Mouse (Mus musculus) MEL (cell line): ENCODE measurements around the gene Zbtb3. TPM values are rescaled to one million over a fixed set of nuclear protein-coding genes. Genes with fewer than 3 reads are reported as not detected.

ENCODE experiments used
- DNase-seq: peaks from one replicate; pipeline ENCODE4 v3.0.0; 2011; ENCODE audit warnings: low read depth, low spot score
- H3K27ac ChIP-seq: 2 replicates; pipeline ENCODE4 v1.5.1; 2012; ENCODE audit warnings: low read depth, mild to moderate bottlenecking, control low read depth, low read length, moderate library complexity; ENCODE audit not compliant: control insufficient read depth
- H3K27me3 ChIP-seq, 2 experiments: fragments of 150-350 bp in 1 of 2; sonication (generic) in 1 of 2; 2 replicates each; pipeline ENCODE4 v1.6.1; 2012; ENCODE audit warnings: low read length in 2 of 2, mild to moderate bottlenecking in 2 of 2, improper control_type of control experiment in 1 of 2, moderate library complexity in 1 of 2; ENCODE audit not compliant: insufficient read depth in 2 of 2, control insufficient read depth in 1 of 2
- H3K36me3 ChIP-seq, 2 experiments: 2 replicates each; pipeline ENCODE4 v1.6.1; 2012 to 2014; ENCODE audit warnings: low read length in 2 of 2, improper control_type of control experiment in 1 of 2, inconsistent platforms in 1 of 2, mild to moderate bottlenecking in 1 of 2; ENCODE audit not compliant: insufficient read depth in 2 of 2, control insufficient read depth in 1 of 2
- H3K4me1 ChIP-seq, 2 experiments: fragments of 150-350 bp in 1 of 2; sonication (generic) in 1 of 2; 2 replicates each; pipeline ENCODE4 v1.6.1; 2012; ENCODE audit warnings: low read length in 2 of 2, improper control_type of control experiment in 1 of 2, mild to moderate bottlenecking in 1 of 2; ENCODE audit not compliant: insufficient read depth in 2 of 2, control insufficient read depth in 1 of 2
- H3K4me3 ChIP-seq, 2 experiments: fragments of 150-350 bp in 1 of 2; sonication (generic) in 1 of 2; 2 replicates each; pipeline ENCODE4 v1.5.1; 2012; ENCODE audit warnings: low read depth in 2 of 2, low read length in 2 of 2, mild to moderate bottlenecking in 2 of 2, moderate library complexity in 2 of 2, control low read depth in 1 of 2, improper control_type of control experiment in 1 of 2; ENCODE audit not compliant: control insufficient read depth in 1 of 2, insufficient read depth in 1 of 2
- H3K79me2 ChIP-seq: 2 replicates; pipeline ENCODE4 v1.6.1; 2012; ENCODE audit warnings: mild to moderate bottlenecking, low read length, moderate library complexity; ENCODE audit not compliant: control insufficient read depth, poor library complexity, insufficient read depth
- H3K9ac ChIP-seq: 2 replicates; pipeline ENCODE4 v1.6.1; 2012; ENCODE audit warnings: low read depth, mild to moderate bottlenecking, control low read depth, low read length, moderate library complexity; ENCODE audit not compliant: control insufficient read depth, poor library complexity, severe bottlenecking
- H3K9me3 ChIP-seq: fragments of 150-350 bp; sonication (generic); replicated peaks from 2 replicates; pipeline ENCODE4 v1.6.1; 2012; ENCODE audit warnings: mild to moderate bottlenecking, low read length, improper control_type of control experiment, moderate library complexity; ENCODE audit not compliant: insufficient read depth
- BHLHE40 ChIP-seq: IDR thresholded peaks from 2 replicates; pipeline ENCODE4 v1.6.1; 2012; ENCODE audit warnings: low read depth, mild to moderate bottlenecking, inconsistent platforms, low read length, improper control_type of control experiment, borderline replicate concordance
- CHD1 ChIP-seq: IDR thresholded peaks from 2 replicates; pipeline ENCODE4 v1.6.1; 2012; ENCODE audit warnings: low read depth, mild to moderate bottlenecking, inconsistent platforms, low read length, improper control_type of control experiment
- CHD2 ChIP-seq: IDR thresholded peaks from 2 replicates; pipeline ENCODE4 v1.6.1; 2011; ENCODE audit warnings: low read length, improper control_type of control experiment
- CTCF ChIP-seq, 3 experiments: IDR thresholded peaks in 2 of 3; conservative IDR thresholded peaks in 1 of 3; 2 replicates each; pipeline ENCODE4 v1.5.1; 2011 to 2012; ENCODE audit warnings: low read length in 3 of 3, low read depth in 2 of 3, mild to moderate bottlenecking in 2 of 3, improper control_type of control experiment in 1 of 3, inconsistent platforms in 1 of 3, mixed read lengths in 1 of 3, moderate library complexity in 1 of 3; ENCODE audit not compliant: control insufficient read depth in 1 of 3, insufficient read depth in 1 of 3, poor library complexity in 1 of 3, severe bottlenecking in 1 of 3
- GABPA ChIP-seq: IDR thresholded peaks from 2 replicates; pipeline ENCODE4 v1.6.1; 2012; ENCODE audit warnings: low read depth, mild to moderate bottlenecking, inconsistent platforms, low read length, improper control_type of control experiment, moderate library complexity
- KAT2A ChIP-seq: conservative IDR thresholded peaks from 2 replicates; pipeline ENCODE4 v1.6.1; 2012; ENCODE audit warnings: low read depth, low read length, improper control_type of control experiment, inconsistent platforms
- MAFK ChIP-seq: IDR thresholded peaks from 2 replicates; pipeline ENCODE4 v1.6.1; 2011; ENCODE audit warnings: low read depth, mild to moderate bottlenecking, low read length, improper control_type of control experiment, borderline replicate concordance
- MAX ChIP-seq: IDR thresholded peaks from 2 replicates; pipeline ENCODE4 v1.6.1; 2011; ENCODE audit warnings: low read length, improper control_type of control experiment
- MAZ ChIP-seq: IDR thresholded peaks from 2 replicates; pipeline ENCODE4 v1.6.1; 2012; ENCODE audit warnings: low read depth, mild to moderate bottlenecking, inconsistent platforms, low read length, improper control_type of control experiment
- MXI1 ChIP-seq: IDR thresholded peaks from 2 replicates; pipeline ENCODE4 v1.6.1; 2011; ENCODE audit warnings: mild to moderate bottlenecking, low read depth, low read length, improper control_type of control experiment
- MYB ChIP-seq: IDR thresholded peaks from 2 replicates; pipeline ENCODE4 v1.6.1; 2011; ENCODE audit warnings: mild to moderate bottlenecking, low read depth, low read length, improper control_type of control experiment
- MYC ChIP-seq: IDR thresholded peaks from 2 replicates; pipeline ENCODE4 v1.6.1; 2011; ENCODE audit warnings: low read depth, mild to moderate bottlenecking, low read length, improper control_type of control experiment, moderate library complexity
- NELFE ChIP-seq: IDR thresholded peaks from 2 replicates; pipeline ENCODE4 v1.6.1; 2011; ENCODE audit warnings: low read depth, low read length, improper control_type of control experiment
- POLR2AphosphoS2 ChIP-seq: IDR thresholded peaks from 2 replicates; pipeline ENCODE4 v1.6.1; 2011; ENCODE audit warnings: low read length, improper control_type of control experiment
- POLR2AphosphoS5 ChIP-seq: IDR thresholded peaks from 2 replicates; pipeline ENCODE4 v1.6.1; 2012; ENCODE audit warnings: low read depth, borderline replicate concordance, mild to moderate bottlenecking, inconsistent platforms, low read length, moderate library complexity, mixed read lengths
- RCOR1 ChIP-seq: IDR thresholded peaks from 2 replicates; pipeline ENCODE4 v1.6.1; 2012; ENCODE audit warnings: low read depth, mild to moderate bottlenecking, inconsistent platforms, low read length, improper control_type of control experiment
- TAL1 ChIP-seq: IDR thresholded peaks from 2 replicates; pipeline ENCODE4 v1.6.1; 2012; ENCODE audit warnings: mild to moderate bottlenecking, inconsistent platforms, low read length, moderate library complexity, mixed read lengths
- TBP ChIP-seq: IDR thresholded peaks from 2 replicates; pipeline ENCODE4 v1.8.0; 2011; ENCODE audit warnings: low read depth, low read length, improper control_type of control experiment
- USF1 ChIP-seq: IDR thresholded peaks from 2 replicates; pipeline ENCODE4 v1.6.1; 2014; ENCODE audit warnings: low read depth, mild to moderate bottlenecking, inconsistent platforms, low read length, improper control_type of control experiment, moderate library complexity
- USF2 ChIP-seq, 2 experiments: IDR thresholded peaks; 2 replicates each; pipeline ENCODE4 v1.6.1; 2011 to 2012; ENCODE audit warnings: improper control_type of control experiment in 2 of 2, low read length in 2 of 2, borderline replicate concordance in 1 of 2, inconsistent platforms in 1 of 2, low read depth in 1 of 2, mild to moderate bottlenecking in 1 of 2; ENCODE audit not compliant: insufficient read depth in 1 of 2
- ZKSCAN1 ChIP-seq: IDR thresholded peaks from 2 replicates; pipeline ENCODE4 v1.6.1; 2012; ENCODE audit warnings: low read depth, mild to moderate bottlenecking, inconsistent platforms, low read length, improper control_type of control experiment, moderate library complexity
- polyA plus RNA-seq, 2 experiments: library from polyadenylated mRNA; stranded (reverse) in 1 of 2; unstranded in 1 of 2; fragments of >175 nt in 1 of 2; fragments of >200 nt in 1 of 2; gene quantifications; 2 replicates each; pipeline versions ENCODE4 v1.2.1 to v1.2.4; 2012; ENCODE audit warnings: low replicate concordance in 2 of 2, low read depth in 1 of 2; ENCODE audit not compliant: insufficient read length in 2 of 2, insufficient read depth in 1 of 2, missing spikeins in 1 of 2
- total RNA-seq: library from RNA; depleted of rRNA; stranded (reverse); fragments of 300-350 nt; gene quantifications from 2 replicates; pipeline ENCODE4 v1.2.3, GENCODE M21; 2012

The Zbtb3 gene
- total and polyA plus RNA-seq, 3 experiments: 2.4 to 2.9 TPM; not detected in 1

- H3K9ac ChIP-seq: no peak within 1 kb of the TSS
- H3K4me1 ChIP-seq: no peaks in the 10 kb centered on the region
- no peak within 1 kb of the TSS for H3K4me3 ChIP-seq
- H3K27me3 ChIP-seq: no peaks in the 10 kb centered on the region
- TF ChIP-seq POLR2AphosphoS2 (no peak), GABPA (no peak), MAX (no peak), MYB (no peak), CHD2 (no peak), CTCF (IDR thresholded peaks at IDR 0.05 in 2 of 3, conservative IDR thresholded peaks at IDR 0.05 in 1 of 3; ENCODE audit: control insufficient read depth in 1 of 3, insufficient read depth in 1 of 3, low read depth in 2 of 3, low read length in 3 of 3, poor library complexity in 1 of 3, severe bottlenecking in 1 of 3) (no peak), MYC (no peak), MXI1 (no peak), TBP (no peak), ZKSCAN1 (no peak)
- H3K79me2 ChIP-seq: no peaks in the 10 kb centered on the region
- no peak for DNase-seq
- no peaks in the 10 kb centered on the region; a peak in 2 of 4 replicates for H3K36me3 ChIP-seq
- no peak within 1 kb of the TSS for H3K27ac ChIP-seq
- no peaks in the 10 kb centered on the region for H3K9me3 ChIP-seq
These were observed 48.1 kb downstream of the Zbtb3 start, which contains the start of gene Lrrn4cl for GRCm38 (mm10) chr19:8850402-8850901. TSS of gene Lrrn4cl (plus strand) at chr19:8850768.

- no peak for TF ChIP-seq TAL1
- no peak for TF ChIP-seq MAZ
- TF ChIP-seq NELFE: no peak
- no peak for TF ChIP-seq KAT2A
- TF ChIP-seq BHLHE40: no peak
- TF ChIP-seq POLR2AphosphoS5: no peak
- TF ChIP-seq GABPA: no peak
- TF ChIP-seq CHD2: no peak
- TF ChIP-seq CHD1: no peak
- no peak for TF ChIP-seq MAFK
- TF ChIP-seq MYB: no peak
- no peak for TF ChIP-seq USF1
- no peak for TF ChIP-seq USF2 (IDR thresholded peaks at IDR 0.05; ENCODE audit: borderline replicate concordance in 1 of 2, insufficient read depth in 1 of 2, low read depth in 1 of 2, low read length in 2 of 2)
- no peak for TF ChIP-seq RCOR1
- Histone ChIP-seq H3K9ac (no peak overlapping the region), H3K4me1 (no peaks in the 10 kb centered on the region), H3K27ac (no peak overlapping the region), H3K4me3 (no peak overlapping the region), H3K79me2 (no peaks in the 10 kb centered on the region), H3K9me3 (no peaks in the 10 kb centered on the region), H3K27me3 (no peaks in the 10 kb centered on the region), H3K36me3 (no peaks in the 10 kb centered on the region; a peak in 1 of 4 replicates)
- DNase-seq: no peak
These were observed 49.3 kb downstream of the Zbtb3 start for GRCm38 (mm10) chr19:8851639-8852038.
